Mouse (Mus musculus) myocyte (in vitro differentiated cells): ENCODE measurements around the gene Ankrd52.

Experiments used
- CEBPB ChIP-seq: IDR thresholded peaks from 2 replicates; pipeline ENCODE4 v1.6.1; 2011; ENCODE audit warnings: mild to moderate bottlenecking, moderate library complexity; ENCODE audit not compliant: poor library complexity, insufficient read depth, severe bottlenecking
- E2F4 ChIP-seq: IDR thresholded peaks from one replicate; pipeline ENCODE4 v1.6.1; 2011; ENCODE audit warnings: mild to moderate bottlenecking, control low read depth, moderate library complexity; ENCODE audit not compliant: insufficient read depth
- MAX ChIP-seq: IDR thresholded peaks from one replicate; pipeline ENCODE4 v1.6.1; 2011; ENCODE audit warnings: low read depth, mild to moderate bottlenecking, control low read depth
- MYOD1 ChIP-seq, 3 experiments: IDR thresholded peaks; one replicate each; pipeline ENCODE4 v1.6.1; 2011; ENCODE audit warnings: control low read depth in 2 of 3, low read depth in 2 of 3, mild to moderate bottlenecking in 2 of 3, moderate library complexity in 1 of 3; ENCODE audit not compliant: insufficient read length in 2 of 3, control insufficient read depth in 1 of 3
- MYOG ChIP-seq, 3 experiments: IDR thresholded peaks; one replicate each; pipeline ENCODE4 v1.6.1; 2011; ENCODE audit warnings: control low read depth in 2 of 3, low read depth in 2 of 3, mild to moderate bottlenecking in 2 of 3; ENCODE audit not compliant: insufficient read length in 2 of 3, control insufficient read depth in 1 of 3, insufficient read depth in 1 of 3
- POLR2A ChIP-seq: IDR thresholded peaks from one replicate; pipeline ENCODE4 v1.6.1; 2011; ENCODE audit warnings: low read depth, mild to moderate bottlenecking, control low read depth, moderate library complexity; ENCODE audit not compliant: insufficient read length
- POLR2AphosphoS2 ChIP-seq: IDR thresholded peaks from one replicate; pipeline ENCODE4 v1.6.1; 2011; ENCODE audit warnings: low read depth, control low read depth; ENCODE audit not compliant: insufficient read length
- SRF ChIP-seq: IDR thresholded peaks from one replicate; pipeline ENCODE4 v1.6.1; 2011; ENCODE audit warnings: low read depth; ENCODE audit not compliant: control insufficient read depth, insufficient read length
- TCF12 ChIP-seq: IDR thresholded peaks from one replicate; pipeline ENCODE4 v1.6.1; 2011; ENCODE audit warnings: mild to moderate bottlenecking, control low read depth; ENCODE audit not compliant: poor library complexity, insufficient read depth, severe bottlenecking
- USF1 ChIP-seq: IDR thresholded peaks from one replicate; pipeline ENCODE4 v1.6.1; 2011; ENCODE audit warnings: low read depth, mild to moderate bottlenecking, control low read depth, moderate library complexity

- TF ChIP-seq POLR2AphosphoS2 (no peak), MYOD1 (IDR thresholded peaks at IDR 0.05; ENCODE audit: control insufficient read depth in 1 of 3, insufficient read length in 2 of 3, low read depth in 2 of 3) (no peak), MAX (no peak), POLR2A (no peak), E2F4 (no peak), USF1 (no peak), TCF12 (no peak), CEBPB (no peak), MYOG (IDR thresholded peaks at IDR 0.05; ENCODE audit: control insufficient read depth in 1 of 3, insufficient read depth in 1 of 3, insufficient read length in 2 of 3, low read depth in 2 of 3) (no peak), SRF (no peak)
Observed at GRCm38 (mm10) chr10:128451014-128451413, 74.1 kb downstream of the Ankrd52 start.
